Mouse (Mus musculus): Measurements from ENCODE around the gene Zfhx3.

The Zfhx3 gene

GRCm38 (mm10) chr8:108887256-108887615 lies 944.8 kb downstream of the Zfhx3 start:
- WGBS: 58% methylated on average over 14 of the region's 14 CpGs

GRCm38 (mm10) chr8:108887890-108888289 lies 945.4 kb downstream of the Zfhx3 start:
- 97% methylated on average over 8 of the region's 8 CpGs for WGBS

- 75% methylated on average over 4 of the region's 4 CpGs for WGBS
Measured at GRCm38 (mm10) chr8:108888924-108889323, 946.5 kb downstream of the Zfhx3 start.

- WGBS: 72% methylated on average over 5 of the region's 5 CpGs
Measured at GRCm38 (mm10) chr8:108889406-108889805, 947.0 kb downstream of the Zfhx3 start.

GRCm38 (mm10) chr8:108894287-108894686 lies 951.8 kb downstream of the Zfhx3 start:
- WGBS: 76% methylated on average over 10 of the region's 10 CpGs

- 36% methylated on average over 18 of the region's 18 CpGs for WGBS
Measured at GRCm38 (mm10) chr8:108896468-108897346, 954.3 kb downstream of the Zfhx3 start.

GRCm38 (mm10) chr8:108897347-108898100 lies 955.1 kb downstream of the Zfhx3 start:
- WGBS: 45% methylated on average over 7 of the region's 7 CpGs

- WGBS: 78% methylated on average over 14 of the region's 14 CpGs
Measured at GRCm38 (mm10) chr8:108899251-108899771, 956.9 kb downstream of the Zfhx3 start.

GRCm38 (mm10) chr8:108900541-108900940 lies 958.1 kb downstream of the Zfhx3 start:
- 68% methylated on average over 10 of the region's 10 CpGs for WGBS

GRCm38 (mm10) chr8:108901208-108901607 lies 958.8 kb downstream of the Zfhx3 start:
- WGBS: 72% methylated on average over 14 of the region's 14 CpGs

- 74% methylated on average over 15 of the region's 15 CpGs for WGBS
Measured at GRCm38 (mm10) chr8:108903550-108903949, 961.1 kb downstream of the Zfhx3 start.

- 76% methylated on average over 11 of the region's 11 CpGs for WGBS
Measured at GRCm38 (mm10) chr8:108904288-108904971, 962.0 kb downstream of the Zfhx3 start.

- 92% methylated on average over 9 of the region's 9 CpGs for WGBS
Measured at GRCm38 (mm10) chr8:108908066-108908465, 965.6 kb downstream of the Zfhx3 start.

GRCm38 (mm10) chr8:108908540-108908939 lies 966.1 kb downstream of the Zfhx3 start:
- 74% methylated on average over 16 of the region's 16 CpGs for WGBS

- 38% methylated on average over 9 of the region's 9 CpGs for WGBS
Measured at GRCm38 (mm10) chr8:108909035-108909434, 966.6 kb downstream of the Zfhx3 start.

GRCm38 (mm10) chr8:108909455-108909854 lies 967.0 kb downstream of the Zfhx3 start:
- 32% methylated on average over 2 of the region's 2 CpGs for WGBS

GRCm38 (mm10) chr8:108910843-108911242 lies 968.4 kb downstream of the Zfhx3 start:
- WGBS: 78% methylated on average over 12 of the region's 12 CpGs

GRCm38 (mm10) chr8:108911511-108911910 lies 969.1 kb downstream of the Zfhx3 start:
- 7% methylated on average over 6 of the region's 6 CpGs for WGBS

GRCm38 (mm10) chr8:108912998-108913397 lies 970.6 kb downstream of the Zfhx3 start:
- 96% methylated on average over 7 of the region's 7 CpGs for WGBS

GRCm38 (mm10) chr8:108915425-108915824 lies 973.0 kb downstream of the Zfhx3 start:
- WGBS: 70% methylated on average over 6 of the region's 6 CpGs

GRCm38 (mm10) chr8:108915876-108916275 lies 973.4 kb downstream of the Zfhx3 start:
- 78% methylated on average over 6 of the region's 6 CpGs for WGBS

- 55% methylated on average over 7 of the region's 7 CpGs for WGBS
Measured at GRCm38 (mm10) chr8:108920151-108920550, 977.7 kb downstream of the Zfhx3 start.

Data from cerebral cortex, adult 2 months (tissue).